Mouse (Mus musculus) CH12.LX (cell line): Measurements from ENCODE around the gene Ap2s1.

ENCODE experiments used
- CTCF ChIP-seq, 2 experiments: IDR thresholded peaks in 1 of 2; conservative IDR thresholded peaks in 1 of 2; 2 replicates each; pipeline ENCODE4 v1.5.1; 2011 to 2012; ENCODE audit warnings: low read depth in 2 of 2, low read length in 2 of 2, improper control_type of control experiment in 1 of 2, inconsistent platforms in 1 of 2, mild to moderate bottlenecking in 1 of 2, moderate library complexity in 1 of 2
- MYC ChIP-seq: IDR thresholded peaks from 2 replicates; pipeline ENCODE4 v1.6.1; 2011; ENCODE audit warnings: low read depth, mild to moderate bottlenecking, improper control_type of control experiment, low read length

GRCm38 (mm10) chr7:16745373-16745772, 7.2 kb downstream of the Ap2s1 start:
- TF ChIP-seq CTCF (conservative IDR thresholded peaks at IDR 0.05 in 1 of 2, IDR thresholded peaks at IDR 0.05 in 1 of 2; ENCODE audit: low read depth in 2 of 2, low read length in 2 of 2) (no peak), MYC (no peak)
